Mouse (Mus musculus) layer of hippocampus, postnatal 14 days (tissue): Measurements from ENCODE around the gene Trpm6. TPM values are rescaled to one million over a fixed set of nuclear protein-coding genes. Genes with fewer than 3 reads are reported as not detected.

Experiments used
- DNase-seq, 2 experiments: peaks; one replicate each; pipeline ENCODE4 v3.0.0; 2021 to 2022; ENCODE audit warnings: low spot score in 2 of 2, mixed read lengths in 1 of 2
- total RNA-seq, 2 experiments: library from RNA; stranded (reverse); gene quantifications; 2 replicates each; pipeline ENCODE4 v1.2.3; 2021

Gene Trpm6
- total RNA-seq, 2 experiments from 2014 or later: 0.53 to 0.67 TPM

- DNase-seq: no peak
Observed at GRCm38 (mm10) chr19:18771048-18771447, 21.3 kb downstream of the Trpm6 start.

GRCm38 (mm10) chr19:18771561-18771960, 21.8 kb downstream of the Trpm6 start:
- DNase-seq: no peak

GRCm38 (mm10) chr19:18772888-18773488, 23.2 kb downstream of the Trpm6 start:
- no peak for DNase-seq

GRCm38 (mm10) chr19:18774085-18774484, 24.3 kb downstream of the Trpm6 start:
- DNase-seq: no peak

- no peak for DNase-seq
Observed at GRCm38 (mm10) chr19:18799646-18800045, 49.9 kb downstream of the Trpm6 start.

GRCm38 (mm10) chr19:18811264-18811663, 61.5 kb downstream of the Trpm6 start:
- no peak for DNase-seq

- no peak for DNase-seq
Observed at GRCm38 (mm10) chr19:18815170-18815569, 65.4 kb downstream of the Trpm6 start.

- DNase-seq: no peak
Observed at GRCm38 (mm10) chr19:18817425-18817824, 67.6 kb downstream of the Trpm6 start.

- DNase-seq: no peak
Observed at GRCm38 (mm10) chr19:18828601-18829000, 78.8 kb downstream of the Trpm6 start.

GRCm38 (mm10) chr19:18831196-18831595, 81.4 kb downstream of the Trpm6 start:
- DNase-seq: no peak

- peak; percentile 54 to 60 for DNase-seq
Observed at GRCm38 (mm10) chr19:18834971-18835370, 85.2 kb downstream of the Trpm6 start.

GRCm38 (mm10) chr19:18841789-18842562, 92.2 kb downstream of the Trpm6 start:
- no peak for DNase-seq

GRCm38 (mm10) chr19:18842626-18843025, 92.8 kb downstream of the Trpm6 start:
- no peak for DNase-seq

- DNase-seq: no peak
Observed at GRCm38 (mm10) chr19:18846336-18846735, 96.6 kb downstream of the Trpm6 start.

- no peak for DNase-seq
Observed at GRCm38 (mm10) chr19:18868311-18868710, 118.5 kb downstream of the Trpm6 start.

GRCm38 (mm10) chr19:18872792-18873569, 123.2 kb downstream of the Trpm6 start:
- peak; percentile 44 to 88 for DNase-seq

GRCm38 (mm10) chr19:18873709-18874644, 124.2 kb downstream of the Trpm6 start:
- DNase-seq: no peak

GRCm38 (mm10) chr19:18879264-18879663, 129.5 kb downstream of the Trpm6 start:
- no peak for DNase-seq

- no peak for DNase-seq
Observed at GRCm38 (mm10) chr19:18881162-18881561, 131.4 kb downstream of the Trpm6 start.

- DNase-seq: no peak
Observed at GRCm38 (mm10) chr19:18887646-18888407, 138.0 kb downstream of the Trpm6 start.
